Mouse (Mus musculus): ENCODE data around the gene Pigo.

Gene Pigo

DNA sequence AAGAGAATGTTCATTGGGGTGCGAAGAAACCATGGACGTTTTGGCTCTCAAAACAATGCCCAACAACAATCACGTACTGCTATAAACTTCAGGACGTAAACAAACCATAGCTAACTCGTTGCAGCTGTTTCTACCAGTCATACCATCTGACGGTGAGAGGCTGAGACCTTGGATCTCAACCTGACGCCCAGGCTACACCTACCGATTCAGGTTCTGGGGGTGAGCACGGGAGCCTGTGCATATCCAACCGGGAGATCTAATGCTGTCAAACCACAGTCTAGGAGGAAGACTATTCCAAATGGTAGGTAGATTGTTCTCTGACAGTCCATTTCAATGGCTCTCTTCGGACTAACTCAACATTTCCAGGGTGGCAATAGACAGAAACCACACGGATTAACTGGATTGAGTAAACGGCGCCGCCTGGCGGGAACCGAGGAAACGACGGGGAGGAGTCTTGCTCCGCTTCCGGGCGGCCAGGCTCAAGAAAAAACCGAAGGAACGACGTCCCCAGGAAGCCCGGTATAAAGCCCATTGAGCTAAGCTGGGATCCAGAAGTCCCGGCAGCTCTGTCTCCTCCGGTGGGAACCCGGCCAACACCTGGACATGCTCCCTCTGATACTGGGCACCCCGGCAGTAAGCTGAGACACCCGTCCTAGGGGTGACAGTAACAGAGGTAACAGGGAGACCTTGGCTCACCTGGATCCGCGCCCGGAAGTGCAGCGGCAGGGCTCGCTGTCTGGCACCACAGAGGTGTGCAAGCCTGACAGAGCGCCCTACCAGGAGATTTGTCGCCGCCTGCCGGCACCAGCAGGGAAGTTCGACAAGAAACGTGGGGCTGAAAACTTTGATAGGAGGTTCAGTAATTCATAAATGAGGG is at the start of gene Pigo:
Gene Pigo, minus strand, starts transcription at position 736 of the 877 bp plus-strand sequence.
- DNase-seq (ENCODE audit: low spot score in 2 of 2), result peak; percentile 93 to 98

DNA sequence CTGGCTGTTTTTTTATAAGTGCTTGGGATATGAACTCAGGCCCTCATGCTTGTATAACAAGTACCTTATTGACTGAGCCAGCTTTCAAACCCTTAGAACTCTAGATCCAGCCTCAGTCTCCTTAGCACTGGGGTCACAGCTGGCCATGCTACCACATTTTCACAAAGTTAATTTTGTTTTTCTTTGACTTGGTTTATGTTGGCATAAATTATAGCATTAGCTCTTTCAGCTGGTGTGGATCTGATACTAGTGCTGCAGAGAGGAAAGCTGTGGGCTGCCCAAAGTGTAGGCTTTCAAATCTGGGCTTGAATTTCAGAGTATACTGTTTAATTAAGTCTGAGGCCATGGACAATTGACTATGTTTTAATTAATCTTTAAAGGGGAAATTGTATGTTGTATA is 49.3 kb upstream of the Pigo start:
- DNase-seq (ENCODE audit: low spot score in 2 of 2), result no peak

DNA sequence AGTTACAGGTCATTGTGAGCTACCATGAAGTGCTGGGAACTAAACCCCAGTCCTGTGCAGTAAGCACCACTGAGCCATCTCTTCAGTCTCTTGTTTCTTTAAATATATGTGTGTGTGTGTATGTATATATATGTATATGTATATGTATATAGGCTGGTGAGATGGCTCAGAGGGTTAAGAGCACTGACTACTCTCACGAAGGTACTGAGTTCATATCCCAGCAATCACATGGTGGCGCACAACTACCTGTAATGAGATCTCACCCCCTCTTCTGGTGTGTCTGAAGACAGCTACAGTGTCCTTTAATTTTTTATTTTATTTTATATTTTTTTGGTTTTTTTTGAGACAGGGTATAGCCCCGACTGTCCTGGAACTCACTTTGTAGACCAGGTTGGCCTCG is 39.9 kb upstream of the Pigo start:
- DNase-seq (ENCODE audit: low spot score in 2 of 2), result no peak

DNA sequence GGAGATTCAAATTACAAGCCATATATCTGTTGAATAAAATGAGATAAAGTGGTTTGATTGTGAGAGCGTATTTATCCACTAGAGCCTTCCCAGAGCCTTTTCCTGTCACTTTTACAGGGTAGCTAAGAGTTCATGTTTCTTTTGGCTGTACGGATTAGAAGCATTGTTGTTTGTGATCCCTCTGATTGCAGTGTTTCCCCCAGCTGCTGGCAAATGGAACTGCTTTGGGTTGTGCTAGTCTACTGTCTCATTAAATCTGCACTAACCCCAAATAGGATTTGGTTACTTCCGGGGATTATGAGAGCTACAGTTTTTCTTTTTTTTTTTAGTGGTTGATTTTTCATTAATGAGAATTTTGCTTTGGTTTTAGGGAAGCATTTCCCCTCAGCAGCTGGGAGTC is 34.7 kb upstream of the Pigo start:
- no peak for DNase-seq (ENCODE audit: low spot score in 2 of 2)

DNA sequence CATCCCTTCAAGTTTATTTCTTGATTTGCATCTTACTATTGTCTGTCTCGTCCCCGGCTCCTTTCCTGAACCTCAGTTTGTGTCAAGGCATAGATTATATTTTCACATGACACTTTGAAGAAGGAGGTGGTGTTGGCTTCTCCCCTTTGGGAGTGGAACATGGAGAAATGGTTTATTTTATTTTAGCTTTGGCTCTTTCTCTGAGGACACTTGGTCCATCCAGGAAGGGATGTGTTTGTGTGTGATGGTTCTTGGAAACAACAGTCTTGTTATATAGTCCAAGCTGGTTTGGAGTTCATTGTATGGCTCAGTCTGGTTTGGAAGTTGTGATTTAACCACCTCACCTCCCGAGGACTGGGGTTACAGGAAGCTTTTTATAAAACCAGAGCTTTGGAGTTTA is 34.1 kb upstream of the Pigo start:
- DNase-seq (ENCODE audit: low spot score in 2 of 2), result no peak

DNA sequence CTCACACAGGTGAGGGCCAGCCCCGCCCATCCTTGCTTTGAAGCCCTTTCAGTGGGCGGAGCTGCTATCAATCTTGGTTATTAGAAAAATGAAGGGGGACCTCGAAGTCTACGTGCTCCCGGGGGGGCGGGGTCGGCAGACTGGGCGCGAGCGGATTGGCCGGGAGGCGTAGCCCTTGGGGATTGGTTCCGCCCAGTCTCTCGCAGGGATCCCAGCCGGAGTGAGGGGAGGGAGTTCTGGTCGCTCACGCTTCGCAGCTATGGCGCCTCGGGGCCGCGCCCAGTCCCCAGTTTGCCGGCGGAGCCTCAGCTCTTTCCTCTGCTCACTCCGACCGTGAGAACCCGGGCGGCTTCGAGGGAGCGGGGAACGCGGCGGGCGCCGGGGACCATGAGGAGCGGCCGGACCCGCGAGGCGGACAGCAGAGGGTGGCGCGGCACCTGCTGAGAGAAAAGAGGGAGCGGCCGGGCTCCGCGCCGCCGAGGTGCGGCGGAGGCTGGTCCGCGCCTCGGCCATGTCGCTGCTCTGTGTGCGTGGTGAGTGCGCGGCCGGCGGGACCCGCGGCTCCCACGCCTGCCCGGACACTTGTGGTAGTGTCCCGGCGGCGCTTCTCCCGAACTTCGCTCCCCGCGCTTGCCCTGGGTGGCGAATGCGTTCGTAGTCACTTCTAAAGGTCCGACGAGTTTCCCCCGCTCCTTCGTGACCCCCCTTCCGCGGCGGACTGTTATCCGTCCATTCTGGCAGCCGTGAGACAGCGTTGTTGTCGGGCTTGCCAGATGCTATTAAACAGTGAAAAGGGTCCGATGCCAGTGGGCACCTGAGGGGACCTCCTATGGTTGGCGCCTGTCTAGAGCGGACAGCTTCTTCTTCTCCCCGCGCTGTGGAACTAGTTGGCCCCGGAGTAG is 33.4 kb upstream of the Pigo start, which contains the start of gene Unc13b:
Gene Unc13b, plus strand, starts transcription at position 201 of the 902 bp plus-strand sequence.
- DNase-seq (ENCODE audit: low spot score in 2 of 2), result peak; percentile 78 to 85

DNA sequence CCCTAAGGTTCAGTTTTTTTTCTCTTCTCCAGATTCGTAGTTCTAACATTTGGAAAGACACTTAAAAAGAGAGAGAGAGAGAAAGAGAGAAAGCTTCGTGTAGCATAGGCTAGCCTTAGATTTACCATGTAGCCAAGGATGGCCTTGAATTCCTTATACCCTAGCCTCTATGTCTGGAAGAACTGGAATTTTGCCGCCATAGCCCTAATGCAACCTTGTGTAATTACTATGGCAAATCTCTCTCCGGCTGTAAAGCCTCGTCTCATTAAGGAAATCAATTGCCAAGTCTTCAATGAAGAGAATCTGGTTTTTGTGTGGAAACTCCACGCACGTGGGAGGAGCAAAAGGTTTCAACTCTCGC is 32.8 kb upstream of the Pigo start:
- DNase-seq (ENCODE audit: low spot score in 2 of 2), result no peak

DNA sequence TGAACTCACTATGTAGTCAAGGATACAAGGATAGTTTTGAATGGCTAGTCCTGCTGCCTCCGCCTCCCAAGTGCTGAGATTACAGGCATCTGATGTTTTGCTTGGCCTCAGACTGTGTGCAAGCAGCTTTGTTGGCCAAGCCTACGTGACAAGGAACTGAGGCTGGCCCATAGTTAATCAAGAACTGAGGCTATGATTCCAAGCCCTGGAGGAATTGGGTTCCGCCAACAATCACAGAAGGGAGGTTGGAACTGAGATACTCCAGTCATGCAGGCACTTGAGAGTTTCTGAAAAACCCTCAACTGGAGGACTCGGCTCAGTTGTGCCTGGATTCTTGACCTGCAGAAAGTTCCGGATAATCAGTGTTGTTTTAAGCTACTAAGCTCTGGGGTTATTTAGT is 32.0 kb upstream of the Pigo start:
- DNase-seq (ENCODE audit: low spot score in 2 of 2), result no peak

DNA sequence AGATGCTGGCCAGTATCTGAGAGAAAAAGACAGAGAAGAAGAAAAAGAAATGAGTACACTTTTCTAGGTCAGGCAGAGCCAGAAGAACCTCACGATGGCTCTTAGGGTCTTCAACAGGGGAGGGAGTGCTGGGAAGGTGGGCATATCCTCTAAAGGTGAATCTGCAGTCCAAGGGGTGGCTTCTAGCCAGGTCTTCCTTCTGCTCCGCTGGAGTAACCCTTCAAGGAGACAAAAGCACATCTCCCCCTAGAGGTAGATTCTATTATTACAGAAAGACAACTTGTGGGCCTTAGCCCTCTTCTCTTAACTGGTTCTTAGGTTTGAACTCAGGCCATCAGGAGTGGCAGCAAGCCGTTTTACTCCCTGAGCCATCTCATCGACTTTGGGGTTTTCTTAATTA is 27.0 kb upstream of the Pigo start:
- DNase-seq (ENCODE audit: low spot score in 2 of 2), result no peak

DNA sequence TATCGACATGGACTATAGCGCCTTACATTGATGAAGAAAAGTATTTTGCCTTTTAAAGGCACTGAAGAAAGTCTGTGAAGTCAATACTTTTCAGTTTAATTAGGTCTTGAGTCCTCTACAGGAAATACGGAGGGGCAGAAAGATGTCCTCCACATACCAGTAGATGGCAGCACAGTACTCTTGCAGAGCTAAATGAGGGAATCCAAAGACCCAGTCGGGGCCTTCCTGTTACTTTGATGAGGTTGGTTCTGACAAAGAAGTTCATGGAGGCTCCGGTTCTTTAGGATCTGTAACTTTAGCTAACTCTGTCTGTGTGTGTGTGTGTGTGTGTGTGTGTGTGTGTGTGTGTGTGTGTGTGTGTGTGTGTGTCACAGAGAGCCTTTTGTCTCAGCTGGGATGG is 21.6 kb upstream of the Pigo start:
- peak; percentile 71 to 74 for DNase-seq (ENCODE audit: low spot score in 2 of 2)

DNA sequence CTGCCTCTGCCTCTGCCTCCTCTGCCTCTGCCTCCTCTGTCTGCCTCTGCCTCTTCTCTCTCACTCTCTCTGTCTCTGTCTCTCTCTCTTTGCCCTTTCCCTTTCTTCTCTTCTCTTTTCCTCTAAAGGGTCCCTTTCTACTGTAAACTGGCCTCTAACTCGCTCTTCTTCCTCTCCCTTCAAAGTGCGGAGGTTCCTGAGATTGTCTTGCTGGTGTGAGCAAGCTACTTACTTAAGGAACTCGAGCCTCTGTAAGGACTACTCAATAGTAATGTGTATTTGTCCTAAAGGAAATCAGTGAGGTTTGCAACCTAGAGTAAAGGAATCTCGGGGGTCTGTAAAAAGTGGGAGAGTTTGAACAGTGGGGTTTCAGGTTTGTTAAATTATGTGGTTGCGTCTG is 21.0 kb upstream of the Pigo start:
- no peak for DNase-seq (ENCODE audit: low spot score in 2 of 2)

DNA sequence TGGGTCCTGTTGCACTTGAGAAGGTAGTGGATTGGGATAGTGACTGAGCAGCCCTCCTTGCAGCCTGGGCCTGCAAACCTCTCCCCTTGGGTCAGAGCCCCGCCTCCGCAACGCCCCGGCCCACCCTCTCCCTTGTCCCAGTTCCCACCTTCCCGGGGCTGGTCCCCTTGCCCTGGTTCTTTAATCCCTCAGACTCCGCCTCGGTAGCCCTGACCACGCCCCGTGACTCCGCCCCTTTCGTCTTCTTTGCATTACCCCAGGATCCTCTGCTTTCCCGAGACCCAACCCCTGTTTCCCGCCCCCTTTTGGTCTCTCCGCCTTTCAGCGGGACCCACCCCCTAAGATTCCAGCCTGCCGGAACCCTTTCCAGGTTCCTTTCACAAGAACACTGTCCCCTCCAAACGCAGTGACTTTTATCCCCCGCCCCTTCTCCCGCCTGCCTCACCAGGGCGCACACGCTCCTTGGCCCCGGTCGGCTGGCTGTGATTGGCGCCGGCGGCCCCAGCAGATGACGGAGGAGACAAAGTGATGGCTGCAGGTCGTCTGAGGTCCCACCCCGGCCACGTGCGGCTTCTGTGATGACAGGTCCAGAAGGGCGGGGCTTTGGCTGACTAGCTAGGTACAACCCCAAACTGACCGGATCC is 20.2 kb upstream of the Pigo start, which contains the start of gene Fam214b:
Gene Fam214b, minus strand, starts transcription at position 562 of the 644 bp plus-strand sequence.
- peak; percentile 93 to 94 for DNase-seq (ENCODE audit: low spot score in 2 of 2)

DNA sequence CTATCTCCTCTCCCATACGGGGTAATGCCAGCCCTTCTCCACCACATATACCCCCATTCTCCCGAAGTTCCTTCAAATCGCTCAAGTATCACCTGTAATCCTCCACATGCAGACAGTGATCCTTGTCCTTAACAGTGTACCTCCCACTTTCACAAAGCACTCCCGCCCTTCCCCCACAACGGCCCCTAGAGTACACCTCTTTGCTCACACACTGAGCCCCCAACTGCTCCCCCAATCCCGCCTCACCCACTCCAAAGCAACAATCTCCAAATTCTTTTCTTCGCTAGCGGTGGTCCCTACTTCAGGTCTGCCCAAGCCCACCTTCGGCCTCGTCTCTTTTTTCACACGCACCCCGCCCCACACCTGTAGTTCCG is 19.7 kb upstream of the Pigo start:
- no peak for DNase-seq (ENCODE audit: low spot score in 2 of 2)

DNA sequence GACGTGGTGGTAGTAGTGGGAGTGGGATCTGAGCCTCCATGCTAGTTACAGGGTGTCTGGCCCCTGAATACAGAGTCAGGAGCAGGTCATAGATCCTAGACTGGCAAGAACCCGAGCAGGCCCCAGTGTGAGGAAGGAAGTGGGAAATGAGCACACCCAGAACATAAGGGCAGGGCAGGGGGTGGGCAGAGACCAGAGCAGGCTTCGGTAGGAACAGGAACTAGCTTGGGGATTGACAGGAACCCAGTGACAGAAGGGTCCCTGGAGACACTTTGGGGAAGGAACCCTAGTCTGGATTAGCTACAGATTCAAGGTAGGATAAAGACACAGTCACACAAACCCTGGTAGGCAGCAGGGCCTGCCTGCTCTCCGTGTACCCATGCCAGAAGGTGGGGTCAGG is 19.1 kb upstream of the Pigo start:
- DNase-seq (ENCODE audit: low spot score in 2 of 2), result peak in 1 of 2 experiments; percentile 67

DNA sequence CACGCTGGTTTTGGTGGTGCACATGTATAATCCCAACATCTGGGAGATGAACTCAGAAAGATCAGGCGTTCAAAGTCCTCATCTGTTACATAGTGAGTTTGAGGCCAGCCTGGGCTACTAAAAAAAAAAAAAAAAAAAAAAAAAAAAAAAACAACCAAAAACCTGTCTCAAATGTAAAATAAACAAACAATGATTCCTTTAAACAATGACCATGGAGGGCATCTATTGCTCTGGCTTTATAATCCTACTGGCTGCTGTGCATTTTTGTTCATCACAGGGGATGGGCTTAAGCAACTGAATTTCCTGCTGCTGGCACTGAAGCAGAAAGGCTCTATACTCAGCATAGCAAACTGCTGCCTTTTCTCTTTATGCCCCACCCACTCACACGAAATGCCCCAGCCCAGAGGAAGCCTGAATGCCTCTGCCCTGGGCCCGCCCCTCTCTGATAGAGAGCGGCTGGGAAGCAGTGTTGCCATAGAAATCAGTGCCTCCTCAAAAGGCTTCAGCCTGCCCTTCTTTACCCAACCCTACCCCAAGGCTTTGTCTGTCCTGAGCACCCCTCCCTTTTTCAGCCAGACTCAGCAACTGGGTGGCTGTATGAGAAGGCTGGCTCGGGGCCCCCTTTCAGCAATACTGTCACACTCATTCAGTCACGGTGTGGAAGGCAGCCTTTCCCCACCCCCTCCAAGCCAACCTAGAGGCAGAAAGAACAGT is 18.2 kb upstream of the Pigo start:
- DNase-seq (ENCODE audit: low spot score in 2 of 2), result peak; percentile 73 to 74

DNA sequence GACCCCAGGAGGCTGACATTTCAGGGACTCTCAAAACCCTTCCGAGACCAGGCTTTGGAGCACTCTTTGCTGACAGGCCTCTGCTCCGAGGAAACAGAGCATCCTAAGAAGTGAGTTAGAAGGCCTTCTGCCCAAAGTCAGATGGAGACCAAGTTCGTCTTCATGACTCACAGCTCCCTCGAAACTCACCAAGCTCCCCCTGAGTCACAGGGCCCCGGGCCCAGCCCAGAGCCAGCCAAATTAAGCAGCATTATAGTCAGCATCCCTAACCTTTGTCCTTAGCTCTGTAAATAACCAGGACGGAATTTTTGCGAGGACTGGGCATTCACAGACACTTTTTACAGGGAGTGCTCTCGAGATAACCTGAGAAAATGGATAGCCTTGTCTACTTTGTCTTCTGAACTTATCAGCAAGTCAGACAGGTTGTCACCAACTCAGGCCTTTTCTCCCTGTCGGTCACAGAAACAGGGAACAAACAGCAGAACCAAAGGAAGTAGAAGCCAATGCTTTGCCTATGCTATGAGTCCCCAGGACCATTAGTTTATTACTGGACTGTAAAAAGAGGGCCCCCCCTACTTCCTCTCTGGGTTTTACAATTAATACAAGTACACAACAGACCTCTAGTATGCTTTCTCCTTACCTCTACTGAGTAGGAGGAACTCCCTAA is 15.4 kb upstream of the Pigo start:
- DNase-seq (ENCODE audit: low spot score in 2 of 2), result no peak

DNA sequence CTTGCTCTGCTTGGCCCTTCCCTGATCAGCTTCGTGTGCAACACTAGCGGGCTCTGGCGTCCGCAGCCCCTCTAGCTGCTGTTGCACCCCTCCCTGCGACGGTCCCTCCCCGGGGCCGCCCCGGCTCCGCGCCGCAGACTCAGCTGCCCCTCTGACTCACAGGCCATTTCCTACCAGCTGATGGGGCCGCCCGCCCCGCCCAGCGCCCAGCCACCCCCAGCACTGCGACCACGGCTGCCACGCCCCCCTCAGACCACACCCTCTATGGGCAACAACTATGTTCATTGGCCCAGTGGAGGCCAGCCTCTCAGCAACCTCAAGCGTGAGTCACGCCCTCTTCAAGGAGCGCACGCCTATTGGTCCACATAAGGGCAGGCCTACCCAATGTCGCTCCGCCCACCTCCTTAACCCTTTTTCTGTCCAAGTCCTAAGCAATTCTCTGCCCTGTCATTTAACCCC is 14.5 kb upstream of the Pigo start:
- DNase-seq (ENCODE audit: low spot score in 2 of 2), result peak; percentile 97

DNA sequence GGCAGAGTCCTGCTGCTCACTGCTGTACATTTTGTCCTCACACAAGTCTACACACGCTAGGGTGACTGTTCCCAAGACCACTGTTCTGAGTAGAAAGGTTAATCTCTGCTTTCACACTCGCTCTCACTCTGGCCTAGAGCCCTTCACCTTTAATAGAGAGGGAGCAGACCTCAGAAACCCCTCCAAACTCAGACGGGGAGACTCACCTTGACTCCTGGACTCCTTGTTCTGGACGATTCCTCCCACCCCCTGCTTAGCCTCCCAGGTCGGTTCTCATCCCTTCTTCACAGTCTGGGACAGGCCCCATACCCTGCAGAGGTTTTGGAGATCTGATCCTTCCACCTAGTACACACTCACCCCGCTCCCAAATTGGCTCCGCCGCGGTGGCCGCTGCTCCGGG is 14.0 kb upstream of the Pigo start:
- DNase-seq (ENCODE audit: low spot score in 2 of 2), result no peak

DNA sequence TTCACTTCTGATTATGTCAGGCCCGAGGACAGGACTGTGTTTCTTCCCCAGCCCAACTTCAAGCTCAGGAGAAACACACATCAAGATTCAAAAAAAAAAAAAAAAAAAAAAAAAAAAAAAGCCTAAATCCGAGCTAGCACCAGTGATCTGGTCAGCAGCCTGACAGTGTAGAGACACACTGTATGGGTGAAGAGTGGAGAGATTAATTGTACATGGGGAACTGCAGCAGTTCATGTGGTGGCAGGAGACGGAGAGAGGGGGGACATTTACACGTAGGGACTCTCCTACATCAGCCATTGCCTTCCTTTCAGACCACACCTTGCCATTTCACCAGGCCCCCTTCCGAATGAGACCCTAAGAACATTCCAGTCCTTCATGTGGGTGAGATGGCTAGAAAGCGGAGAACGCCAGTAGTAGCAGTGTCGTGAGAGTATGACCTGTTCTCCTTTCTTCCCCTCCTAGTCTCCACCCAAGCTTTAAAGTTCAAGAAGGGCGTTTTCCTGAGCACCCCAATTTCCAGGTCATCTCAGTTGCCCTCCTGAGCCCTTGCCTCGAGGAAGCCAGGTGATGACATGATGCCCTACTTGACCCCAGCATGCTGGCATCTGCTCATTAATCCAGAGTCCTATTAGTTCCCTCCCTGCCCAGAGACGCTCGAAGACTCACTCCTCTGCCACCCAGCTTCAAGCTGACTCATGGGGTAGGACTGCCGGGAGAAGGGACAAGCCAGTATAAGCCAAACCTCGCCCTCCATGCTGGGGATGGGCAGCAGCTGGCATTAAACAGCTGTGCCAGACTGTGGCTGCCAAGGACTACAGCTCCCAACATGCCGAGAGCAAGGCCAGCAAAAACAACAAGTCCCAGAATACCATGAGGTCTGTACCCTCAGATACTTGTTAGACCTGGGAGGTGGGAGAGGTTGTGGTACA is 13.2 kb upstream of the Pigo start:
- DNase-seq (ENCODE audit: low spot score in 2 of 2), result peak; percentile 61 to 78

All from spleen, postnatal 4 days (tissue).